Mouse (Mus musculus): Measurements from ENCODE around the gene Fam20b.
"Not testable (repeated sequence)": the region's sequence is repeated elsewhere in the genome, so short reads cannot be mapped to it uniquely, and the experiment has no call there.

The Fam20b gene

GRCm38 (mm10) chr1:156671921-156672320, 47.0 kb downstream of the Fam20b start:
- no peak for DNase-seq (ENCODE audit: low spot score)

- DNase-seq (ENCODE audit: low spot score) = no peak
Observed at GRCm38 (mm10) chr1:156669208-156669983, 49.5 kb downstream of the Fam20b start.

GRCm38 (mm10) chr1:156668602-156669001, 50.3 kb downstream of the Fam20b start:
- no peak for DNase-seq (ENCODE audit: low spot score)

- no peak for DNase-seq (ENCODE audit: low spot score)
Observed at GRCm38 (mm10) chr1:156667141-156667926, 51.6 kb downstream of the Fam20b start.

- DNase-seq (ENCODE audit: low spot score) = no peak
Observed at GRCm38 (mm10) chr1:156665777-156666176, 53.1 kb downstream of the Fam20b start.

- DNase-seq (ENCODE audit: low spot score) = not testable (repeated sequence)
Observed at GRCm38 (mm10) chr1:156660660-156661236, 58.1 kb downstream of the Fam20b start.

- DNase-seq (ENCODE audit: low spot score) = no peak
Observed at GRCm38 (mm10) chr1:156659906-156660659, 58.8 kb downstream of the Fam20b start.

- no peak for DNase-seq (ENCODE audit: low spot score)
Observed at GRCm38 (mm10) chr1:156658676-156659075, 60.2 kb downstream of the Fam20b start.

GRCm38 (mm10) chr1:156657523-156657922, 61.4 kb downstream of the Fam20b start:
- DNase-seq (ENCODE audit: low spot score) = no peak

GRCm38 (mm10) chr1:156654735-156655530, 64.0 kb downstream of the Fam20b start:
- DNase-seq (ENCODE audit: low spot score) = no peak

GRCm38 (mm10) chr1:156652189-156652822, 66.6 kb downstream of the Fam20b start:
- no peak for DNase-seq (ENCODE audit: low spot score)

GRCm38 (mm10) chr1:156650631-156651030, 68.3 kb downstream of the Fam20b start:
- DNase-seq (ENCODE audit: low spot score) = no peak

GRCm38 (mm10) chr1:156648705-156649104, 70.2 kb downstream of the Fam20b start:
- no peak for DNase-seq (ENCODE audit: low spot score)

- DNase-seq (ENCODE audit: low spot score) = no peak
Observed at GRCm38 (mm10) chr1:156645971-156646370, 72.9 kb downstream of the Fam20b start.

- no peak for DNase-seq (ENCODE audit: low spot score)
Observed at GRCm38 (mm10) chr1:156644780-156645523, 73.9 kb downstream of the Fam20b start.

GRCm38 (mm10) chr1:156644061-156644460, 74.8 kb downstream of the Fam20b start:
- no peak for DNase-seq (ENCODE audit: low spot score)

GRCm38 (mm10) chr1:156642813-156643212, 76.1 kb downstream of the Fam20b start:
- DNase-seq (ENCODE audit: low spot score) = no peak

- DNase-seq (ENCODE audit: low spot score) = no peak
Observed at GRCm38 (mm10) chr1:156641808-156642207, 77.1 kb downstream of the Fam20b start.

- DNase-seq (ENCODE audit: low spot score) = no peak
Observed at GRCm38 (mm10) chr1:156640577-156640976, 78.3 kb downstream of the Fam20b start.

- DNase-seq (ENCODE audit: low spot score) = no peak
Observed at GRCm38 (mm10) chr1:156639455-156639854, 79.4 kb downstream of the Fam20b start.

Measured in urinary bladder, postnatal 25 days (tissue).